16 mouse cellular contexts compared by ENCODE assay signal in the genomic region with DNA sequence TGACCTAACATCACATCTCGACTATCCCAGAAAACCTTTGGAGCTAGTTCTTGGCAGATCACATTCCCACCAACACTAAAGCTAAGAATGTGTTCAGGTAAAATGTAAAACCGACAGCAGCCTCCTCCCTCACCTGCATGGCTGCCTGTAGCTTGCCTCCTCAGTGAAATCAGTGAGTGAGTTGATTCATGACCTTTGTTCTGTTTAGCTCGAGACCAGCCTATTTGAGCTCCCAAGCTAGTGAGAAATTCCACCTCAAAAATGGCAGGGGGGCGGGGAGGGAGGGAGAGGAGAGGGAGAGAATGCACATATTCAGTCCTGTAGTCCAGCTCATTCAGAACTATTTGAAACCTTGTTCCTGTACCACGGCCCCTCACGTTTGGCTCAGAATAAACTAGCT.
"Had no signal": no experiment of that assay in that cellular context is flagged by ENCODE, and none has a peak within 500 bp of the region (broad histone marks: within the 10 kb centered on the region; RNA-seq: fewer than 3 reads in every experiment).

No protein-coding gene starts in this region.

- ATAC-seq: midbrain, embryonic 15.5 days had no signal

- H3K9me3 ChIP-seq: hindbrain, embryonic 15.5 days; limb, embryonic 13.5 days; liver, embryonic 15.5 days; lung, embryonic 15.5 days; megakaryocyte, embryonic 14.5 days; midbrain, embryonic 15.5 days; neural tube, embryonic 12.5 days had no signal

- H3K4me1 ChIP-seq: limb, embryonic 13.5 days; lung, embryonic 15.5 days; megakaryocyte, embryonic 14.5 days; neural tube, embryonic 12.5 days had no signal

- H3K36me3 ChIP-seq: hindbrain, embryonic 15.5 days; limb, embryonic 13.5 days; liver, embryonic 15.5 days; lung, embryonic 15.5 days; midbrain, embryonic 15.5 days; neural tube, embryonic 12.5 days had no signal

- H3K4me3 ChIP-seq: hindbrain, embryonic 15.5 days; limb, embryonic 13.5 days; liver, embryonic 15.5 days; lung, embryonic 15.5 days; megakaryocyte, embryonic 14.5 days; midbrain, embryonic 15.5 days; neural tube, embryonic 12.5 days had no signal

- H3K27me3 ChIP-seq: hindbrain, embryonic 15.5 days; limb, embryonic 13.5 days; liver, embryonic 15.5 days; lung, embryonic 15.5 days; midbrain, embryonic 15.5 days; neural tube, embryonic 12.5 days had no signal

- H3K9ac ChIP-seq: hindbrain, embryonic 15.5 days; limb, embryonic 13.5 days; liver, embryonic 15.5 days; lung, embryonic 15.5 days; midbrain, embryonic 15.5 days; neural tube, embryonic 12.5 days had no signal

- H3K4me2 ChIP-seq: hindbrain, embryonic 15.5 days; limb, embryonic 13.5 days; liver, embryonic 15.5 days; lung, embryonic 15.5 days; midbrain, embryonic 11.5 days; midbrain, embryonic 15.5 days; neural tube, embryonic 12.5 days had no signal

- DNase-seq: kidney, adult 8-10 months; layer of hippocampus, adult 9-11 months; layer of hippocampus, postnatal 36 days; lung, postnatal 14 days; right cerebral cortex, postnatal 4 days; spleen, adult 18-20 months; thymus, postnatal 36 days had no signal

- H3K27ac ChIP-seq: hindbrain, embryonic 15.5 days; limb, embryonic 13.5 days; liver, embryonic 15.5 days; lung, embryonic 15.5 days; macrophage; midbrain, embryonic 15.5 days; neural tube, embryonic 12.5 days had no signal
